Comparison of ENCODE assay signal across 12 mouse cellular contexts in the genomic region with DNA sequence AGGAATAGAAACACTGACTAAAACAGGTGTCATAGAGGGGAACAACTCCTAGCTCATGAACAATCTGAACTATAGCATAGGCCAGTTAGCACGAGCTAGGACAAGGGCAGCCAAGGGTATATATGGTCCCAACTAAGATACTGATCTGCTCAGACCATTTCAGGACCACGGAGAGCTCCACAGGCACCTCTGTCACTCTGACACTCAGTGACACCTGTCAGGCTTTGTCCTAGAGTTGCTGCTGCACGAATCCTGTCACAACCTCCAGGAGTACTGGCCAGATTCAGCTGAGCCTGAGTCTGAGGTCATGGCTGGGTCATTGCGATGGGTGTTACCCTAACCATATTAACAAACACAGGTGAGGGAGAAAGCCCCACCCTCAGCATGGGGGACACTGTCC. TPM values are rescaled to one million over a fixed set of nuclear protein-coding genes. Genes with fewer than 3 reads are reported as not detected.
DNase-seq lines count a peak whose midpoint lies in the region; ATAC-seq lines count a peak whose summit lies in the region.
"Had no signal": no experiment of that assay in that cellular context is flagged by ENCODE, and none has a peak within 500 bp of the region (broad histone marks: within the 10 kb centered on the region; RNA-seq: fewer than 3 reads in every experiment).

No protein-coding gene starts in this region.

- H3K9me3 ChIP-seq in forebrain, embryonic 11.5 days (ENCODE audit: control insufficient read depth, low read length), result no peaks in the 10 kb centered on the region
- no peaks in the 10 kb centered on the region for H3K9me3 ChIP-seq in forebrain, embryonic 13.5 days (replicated peaks)
- H3K9me3 ChIP-seq: limb, embryonic 13.5 days had no signal

- 35% methylated on average over 4 of the region's 4 CpGs for WGBS in forebrain, embryonic 11.5 days
- WGBS in forebrain, embryonic 13.5 days, result 41% methylated on average over 4 of the region's 4 CpGs

- H3K4me3 ChIP-seq in forebrain, embryonic 11.5 days (ENCODE audit: low read depth, low read length), result no peak overlapping the region
- H3K4me3 ChIP-seq in forebrain, embryonic 13.5 days, result no peak overlapping the region
- H3K4me3 ChIP-seq: limb, embryonic 13.5 days had no signal

- H3K27ac ChIP-seq in forebrain, embryonic 11.5 days (ENCODE audit: low read depth, low read length), result no peak overlapping the region
- H3K27ac ChIP-seq in forebrain, embryonic 13.5 days, result no peak overlapping the region
- H3K27ac ChIP-seq: limb, embryonic 13.5 days had no signal

- H3K27me3 ChIP-seq in forebrain, embryonic 11.5 days (ENCODE audit: control insufficient read depth, insufficient read depth, low read length), result no peaks in the 10 kb centered on the region
- no peaks in the 10 kb centered on the region for H3K27me3 ChIP-seq in forebrain, embryonic 13.5 days
- H3K27me3 ChIP-seq: limb, embryonic 13.5 days had no signal

- no peaks in the 10 kb centered on the region for H3K36me3 ChIP-seq in forebrain, embryonic 11.5 days (ENCODE audit: control insufficient read depth, insufficient read depth, low read length)
- no peaks in the 10 kb centered on the region for H3K36me3 ChIP-seq in forebrain, embryonic 13.5 days (ENCODE audit: poor library complexity, severe bottlenecking)

- H3K4me1 ChIP-seq in forebrain, embryonic 11.5 days (replicated peaks; ENCODE audit: control insufficient read depth, insufficient read depth, low read length), result no peaks in the 10 kb centered on the region
- peaks cover 5% of the 10 kb centered on the region for H3K4me1 ChIP-seq in forebrain, embryonic 13.5 days
- H3K4me1 ChIP-seq: limb, embryonic 13.5 days had no signal

- no peak for ATAC-seq in forebrain, embryonic 11.5 days (replicated peaks; ENCODE audit: low FRiP score)
- no peak for ATAC-seq in forebrain, embryonic 13.5 days
- 0 out of 2 replicates have a peak, but pooled peaks have one; percentile 25 for ATAC-seq in common myeloid progenitor, adult 5-6 weeks (replicated peaks; ENCODE audit: low read depth, poor library complexity, severe bottlenecking)
- peak; percentile 81 for ATAC-seq in megakaryocyte-erythroid progenitor cell, adult 5-6 weeks (replicated peaks; ENCODE audit: low FRiP score, low TSS enrichment, poor library complexity, severe bottlenecking)

- no peak overlapping the region for H3K9ac ChIP-seq in forebrain, embryonic 11.5 days (ENCODE audit: low read length)
- no peak overlapping the region for H3K9ac ChIP-seq in forebrain, embryonic 13.5 days
- H3K9ac ChIP-seq: limb, embryonic 13.5 days had no signal

- H3K4me2 ChIP-seq in forebrain, embryonic 11.5 days (ENCODE audit: low read depth, low read length, severe bottlenecking), result no peak overlapping the region
- H3K4me2 ChIP-seq in forebrain, embryonic 13.5 days, result no peak overlapping the region
- H3K4me2 ChIP-seq: limb, embryonic 13.5 days had no signal

- peak; percentile 62 for DNase-seq in forebrain, embryonic 11.5 days (ENCODE audit: low spot score)
- DNase-seq in B cell, adult 2 months, result peak; percentile 50 to 51
- DNase-seq in layer of hippocampus, postnatal 10 days (ENCODE audit: low spot score in 2 of 2), result no peak
- no peak for DNase-seq in urinary bladder, postnatal 25 days (ENCODE audit: low spot score)
- no peak for DNase-seq in urinary bladder, postnatal 4 days (ENCODE audit: low spot score in 2 of 2)
- DNase-seq: cerebellum, postnatal 10 days; kidney, adult 11 months had no signal

RNA-seq across cellular contexts. Expression of a gene that starts 29.9 kb away (rescaled TPM):
- polyA plus RNA-seq in forebrain, embryonic 11.5 days (2014; fragmentation: Nextera tagmentation; extraction: Ambion mirVana), result 8.8 and 9.2 TPM in 2 replicates
- 7.3 and 7.8 TPM in 2 replicates for polyA plus RNA-seq in forebrain, embryonic 13.5 days (2015; fragmentation: Nextera tagmentation; extraction: Ambion mirVana)
- not detected in 2 replicates for total RNA-seq in common myeloid progenitor, adult 5-6 weeks (2017)
- total RNA-seq in megakaryocyte-erythroid progenitor cell, adult 5-6 weeks (2014; fragmentation: Nextera tagmentation), result not detected in 2 replicates
- not detected in 2 replicates for total RNA-seq in megakaryocyte-erythroid progenitor cell, adult 5-6 weeks (2017)
- 10 to 100 TPM; 85.8 to 89.8 TPM for total RNA-seq in layer of hippocampus, postnatal 10 days (2021)
- total RNA-seq: monocyte, adult 5-6 weeks had no signal

RNA-seq across cellular contexts. Expression of a gene that starts 30.4 kb away (rescaled TPM):
- polyA plus RNA-seq in forebrain, embryonic 11.5 days (2014; fragmentation: Nextera tagmentation; extraction: Ambion mirVana), result 47.0 and 47.1 TPM in 2 replicates
- polyA plus RNA-seq in forebrain, embryonic 13.5 days (2015; fragmentation: Nextera tagmentation; extraction: Ambion mirVana), result 39.6 and 40.3 TPM in 2 replicates
- total RNA-seq in common myeloid progenitor, adult 5-6 weeks (2017), result 20.5 and 25.1 TPM in 2 replicates
- 29.0 and 36.7 TPM in 2 replicates for total RNA-seq in megakaryocyte-erythroid progenitor cell, adult 5-6 weeks (2014; fragmentation: Nextera tagmentation)
- 21.2 and 25.8 TPM in 2 replicates for total RNA-seq in megakaryocyte-erythroid progenitor cell, adult 5-6 weeks (2017)
- 10 to 100 TPM; 32.3 to 34.3 TPM for total RNA-seq in layer of hippocampus, postnatal 10 days (2021)

RNA-seq across cellular contexts. Expression of a gene that starts 32.2 kb away (rescaled TPM):
- not detected in 2 replicates for polyA plus RNA-seq in forebrain, embryonic 11.5 days (2014; fragmentation: Nextera tagmentation; extraction: Ambion mirVana)
- polyA plus RNA-seq in forebrain, embryonic 13.5 days (2015; fragmentation: Nextera tagmentation; extraction: Ambion mirVana), result 2.7 TPM in 1 of 2 replicates, not detected in the other
- not detected in 2 replicates for total RNA-seq in common myeloid progenitor, adult 5-6 weeks (2017)
- 5.6 and 6.5 TPM in 2 replicates for total RNA-seq in megakaryocyte-erythroid progenitor cell, adult 5-6 weeks (2014; fragmentation: Nextera tagmentation)
- not detected in 2 replicates for total RNA-seq in megakaryocyte-erythroid progenitor cell, adult 5-6 weeks (2017)
- total RNA-seq in layer of hippocampus, postnatal 10 days (2021), result 10 to 100 TPM; 21.1 to 23.0 TPM
- total RNA-seq: monocyte, adult 5-6 weeks had no signal
- polyA plus RNA-seq: limb, embryonic 13.5 days had no signal

RNA-seq across cellular contexts. Expression of a gene that starts 51.6 kb away (rescaled TPM):
- 139 and 144 TPM in 2 replicates for polyA plus RNA-seq in forebrain, embryonic 11.5 days (2014; fragmentation: Nextera tagmentation; extraction: Ambion mirVana)
- polyA plus RNA-seq in forebrain, embryonic 13.5 days (2015; fragmentation: Nextera tagmentation; extraction: Ambion mirVana), result 129 and 138 TPM in 2 replicates
- total RNA-seq in common myeloid progenitor, adult 5-6 weeks (2017), result 363 and 374 TPM in 2 replicates
- total RNA-seq in megakaryocyte-erythroid progenitor cell, adult 5-6 weeks (2014; fragmentation: Nextera tagmentation), result 145 and 192 TPM in 2 replicates
- total RNA-seq in megakaryocyte-erythroid progenitor cell, adult 5-6 weeks (2017), result 292 and 318 TPM in 2 replicates
- total RNA-seq in layer of hippocampus, postnatal 10 days (2021), result 100 to 1,000 TPM; 102 to 108 TPM

Comparison
In these comparisons a context has a peak if more than half of its experiments do, and no peak if none do; other contexts are left out.
1. ATAC-seq: peak in common myeloid progenitor, adult 5-6 weeks (single experiment) and megakaryocyte-erythroid progenitor cell, adult 5-6 weeks (single experiment); none in forebrain, embryonic 11.5 days (single experiment) and forebrain, embryonic 13.5 days (single experiment).
2. DNase-seq: peak in forebrain, embryonic 11.5 days (single experiment) and B cell, adult 2 months (2 of 2); none in layer of hippocampus, postnatal 10 days (0 of 2), urinary bladder, postnatal 25 days (single experiment) and urinary bladder, postnatal 4 days (0 of 2).
3. RNA of a gene that starts 29.9 kb away (total RNA-seq): 85.8 to 89.8 TPM in layer of hippocampus, postnatal 10 days; not detected in common myeloid progenitor, adult 5-6 weeks and not detected in megakaryocyte-erythroid progenitor cell, adult 5-6 weeks; every median in the first group is over 10 times any median in the second.